Mouse (Mus musculus) brain, embryonic 14.5 days (tissue): Measurements from ENCODE around the gene Vmn2r99. TPM values are rescaled to one million over a fixed set of nuclear protein-coding genes. Genes with fewer than 3 reads are reported as not detected.

Experiments
- DNase-seq: peaks from one replicate; pipeline ENCODE4 v3.0.0-alpha.2; 2011; ENCODE audit warnings: low read depth
- CTCF ChIP-seq: fragments of 200-500 bp; IDR thresholded peaks from 2 replicates; pipeline ENCODE4 v1.5.1; 2012; ENCODE audit warnings: inconsistent platforms, mild to moderate bottlenecking, moderate library complexity, borderline replicate concordance; ENCODE audit not compliant: insufficient read depth, insufficient read length; ENCODE audit errors: extremely low read depth
- POLR2A ChIP-seq: fragments of 200-500 bp; IDR thresholded peaks from 2 replicates; pipeline ENCODE4 v1.6.1; 2012; ENCODE audit warnings: mild to moderate bottlenecking, inconsistent platforms, borderline replicate concordance; ENCODE audit not compliant: poor library complexity, insufficient read depth, insufficient read length, severe bottlenecking; ENCODE audit errors: extremely low read depth
- polyA plus RNA-seq: library from polyadenylated mRNA; depleted of rRNA; stranded (reverse); fragments of >200 nt; gene quantifications from 2 replicates; pipeline ENCODE4 v1.2.3, GENCODE M21; 2012; rRNA removed

Vmn2r99 gene
- not detected in 2 replicates for polyA plus RNA-seq

- TF ChIP-seq POLR2A (no peak), CTCF (no peak)
- no peak for DNase-seq
Measured at GRCm38 (mm10) chr17:19361649-19362048, at the start of gene Vmn2r99. TSS of gene Vmn2r99 (plus strand) at chr17:19361949.

- TF ChIP-seq CTCF: no peak
- TF ChIP-seq POLR2A: no peak
- no peak for DNase-seq
Measured at GRCm38 (mm10) chr17:19437623-19438022, 75.9 kb downstream of the Vmn2r99 start.

- TF ChIP-seq POLR2A: no peak
- TF ChIP-seq CTCF: no peak
Measured at GRCm38 (mm10) chr17:19444932-19445331, 83.2 kb downstream of the Vmn2r99 start.

More at GRCm38 (mm10) chr17:19444932-19445331, 83.2 kb downstream of the Vmn2r99 start:
- DNase-seq: no peak

Other genes starting within 250 kb of the Vmn2r99 start
- not detected in 2 replicates for gene Vmn2r100, start 142.8 kb downstream of the Vmn2r99 start, polyA plus RNA-seq
- gene Vmn2r101, start 215.3 kb downstream of the Vmn2r99 start, polyA plus RNA-seq: not detected in 2 replicates